Mouse (Mus musculus) G1E (cell line): ENCODE results near the gene Pdgfb.

Source experiments
- CTCF ChIP-seq: IDR thresholded peaks from 2 replicates; pipeline ENCODE4 v1.5.1; 2012; ENCODE audit warnings: low read depth, low read length, inconsistent platforms, mixed read lengths
- GATA1 ChIP-seq: IDR thresholded peaks from 2 replicates; pipeline ENCODE4 v1.6.1; 2012; ENCODE audit warnings: borderline replicate concordance, low read length, inconsistent platforms, mixed read lengths
- POLR2AphosphoS5 ChIP-seq: IDR thresholded peaks from 2 replicates; pipeline ENCODE4 v1.6.1; 2012; ENCODE audit warnings: low read depth, low read length, inconsistent platforms; ENCODE audit not compliant: insufficient replicate concordance
- TAL1 ChIP-seq: conservative IDR thresholded peaks from 2 replicates; pipeline ENCODE4 v1.6.1; 2012; ENCODE audit warnings: low read depth, low read length, inconsistent platforms, mixed read lengths

DNA sequence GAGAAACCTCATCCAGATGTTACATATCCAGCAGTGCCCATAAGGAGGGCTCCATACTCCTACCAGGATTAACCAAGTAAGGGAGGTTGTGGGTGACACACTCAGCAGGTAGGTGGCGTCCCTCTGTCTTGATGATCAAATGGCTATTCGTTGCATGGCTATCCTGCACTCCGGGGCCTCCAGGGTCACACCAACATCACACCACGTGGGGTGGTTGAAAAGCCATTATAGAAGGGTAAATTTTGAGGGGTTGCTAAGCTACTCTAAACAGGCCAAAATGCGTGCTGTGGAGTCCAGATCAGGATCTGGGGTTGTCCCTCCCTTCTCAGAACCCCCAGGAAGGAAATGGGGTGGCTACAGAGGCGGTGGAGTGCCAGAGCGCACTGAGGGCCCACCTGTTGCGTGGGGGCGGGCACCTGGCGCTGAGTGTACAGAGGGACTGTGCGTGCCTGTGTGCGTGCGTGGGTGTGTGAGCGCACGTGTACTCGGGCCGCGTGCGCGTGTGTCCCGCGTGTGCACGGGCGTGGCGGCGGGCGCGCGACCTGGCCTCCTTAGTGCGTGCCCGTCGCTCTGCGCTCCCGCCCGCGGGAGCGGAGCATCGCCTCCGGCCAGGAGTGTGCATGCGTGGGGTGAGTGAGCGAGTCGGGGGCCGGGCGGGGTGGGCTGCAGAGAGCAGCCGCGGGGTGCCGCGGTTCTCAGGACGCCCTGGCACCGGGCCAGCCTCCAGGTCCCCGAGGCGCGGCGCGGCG, 2.8 kb downstream of the Pdgfb start:
- TF ChIP-seq CTCF (no peak), GATA1 (no peak), TAL1 (no peak), POLR2AphosphoS5 (no peak)
